Mouse (Mus musculus) intestine, postnatal 0 days (tissue): ENCODE results near the gene Tmem150c. TPM values are rescaled to one million over a fixed set of nuclear protein-coding genes. Genes with fewer than 3 reads are reported as not detected.
A peak's percentile ranks its signal among the peaks of the same experiment; 100 is the strongest.

Experiments
- ATAC-seq: fragments of 200-750 bp; cut with Nextera tagmentation; 2 replicates; pipeline ENCODE4 v1.8.0; 2017; ENCODE audit warnings: mild to moderate bottlenecking, moderate TSS enrichment, moderate library complexity
- H3K27ac ChIP-seq: fragments of 300-500 bp; sonication (generic); 2 replicates; pipeline ENCODE4 v1.5.1; 2014; ENCODE audit warnings: mild to moderate bottlenecking, low read depth, low read length, moderate library complexity
- H3K27me3 ChIP-seq: fragments of 300-500 bp; sonication (generic); replicated peaks from 2 replicates; pipeline ENCODE4 v1.6.1; 2014; ENCODE audit warnings: low read length, mixed read lengths; ENCODE audit not compliant: control insufficient read depth, insufficient read depth
- H3K36me3 ChIP-seq: fragments of 300-500 bp; sonication (generic); 2 replicates; pipeline ENCODE4 v1.6.1; 2014; ENCODE audit warnings: mild to moderate bottlenecking, moderate library complexity; ENCODE audit not compliant: control insufficient read depth, insufficient read depth
- H3K4me1 ChIP-seq: fragments of 300-500 bp; sonication (generic); replicated peaks from 2 replicates; pipeline ENCODE4 v1.6.1; 2014; ENCODE audit warnings: antibody characterized with exemption, low read length, mixed read lengths; ENCODE audit not compliant: control insufficient read depth, insufficient read depth
- H3K4me2 ChIP-seq: fragments of 300-500 bp; sonication (generic); replicated peaks from 2 replicates; pipeline ENCODE4 v1.6.1; 2014; ENCODE audit warnings: low read depth, mild to moderate bottlenecking, moderate library complexity
- H3K4me3 ChIP-seq: fragments of 300-500 bp; sonication (generic); 2 replicates; pipeline ENCODE4 v1.5.1; 2014; ENCODE audit warnings: low read depth, low read length
- H3K9ac ChIP-seq: fragments of 300-500 bp; sonication (generic); 2 replicates; pipeline ENCODE4 v1.6.1; 2014; ENCODE audit warnings: mild to moderate bottlenecking, low read depth, low read length
- H3K9me3 ChIP-seq: fragments of 300-500 bp; sonication (generic); 2 replicates; pipeline ENCODE4 v1.6.1; 2016; ENCODE audit warnings: mixed run types; ENCODE audit not compliant: control insufficient read depth
- CTCF ChIP-seq: sonication (generic); IDR thresholded peaks from 2 replicates; pipeline ENCODE4 v1.5.1; 2016; ENCODE audit warnings: low read depth, mild to moderate bottlenecking, control low read depth, antibody characterized with exemption, moderate library complexity
- WGBS: fragments of 180-500 bp; shearing (Covaris S2); extraction: QIAGEN DNeasy Blood & Tissue Kit; methylation state at CpG from one replicate; pipeline ENCODE4 v1.1.7; 2014; 5-methylcytosine and 5-hydroxymethylcytosine counted together
- polyA plus RNA-seq: library from polyadenylated mRNA; unstranded; fragments of >200 nt; fragmentation: Nextera tagmentation; extraction: Ambion mirVana; gene quantifications from 2 replicates; pipeline ENCODE4 v1.2.1, GENCODE M21; 2015

Tmem150c gene
- polyA plus RNA-seq, 1 experiment from 2014 or later, result 1.1 TPM

GRCm38 (mm10) chr5:100058729-100059128, 100.9 kb downstream of the Tmem150c start:
- no peak overlapping the region for H3K9ac ChIP-seq
- 70% methylated on average over 6 of the region's 6 CpGs for WGBS
- peaks cover 11% of the 10 kb centered on the region; the same call in 1 of the 2 replicates for H3K4me1 ChIP-seq
- no peak overlapping the region for H3K4me2 ChIP-seq
- ATAC-seq, result no peak
- no peaks in the 10 kb centered on the region for H3K9me3 ChIP-seq
- H3K27me3 ChIP-seq, result no peaks in the 10 kb centered on the region
- H3K4me3 ChIP-seq, result no peak overlapping the region
- no peak overlapping the region for H3K27ac ChIP-seq
- H3K36me3 ChIP-seq, result peaks cover 43% of the 10 kb centered on the region
- no peak for TF ChIP-seq CTCF

DNA sequence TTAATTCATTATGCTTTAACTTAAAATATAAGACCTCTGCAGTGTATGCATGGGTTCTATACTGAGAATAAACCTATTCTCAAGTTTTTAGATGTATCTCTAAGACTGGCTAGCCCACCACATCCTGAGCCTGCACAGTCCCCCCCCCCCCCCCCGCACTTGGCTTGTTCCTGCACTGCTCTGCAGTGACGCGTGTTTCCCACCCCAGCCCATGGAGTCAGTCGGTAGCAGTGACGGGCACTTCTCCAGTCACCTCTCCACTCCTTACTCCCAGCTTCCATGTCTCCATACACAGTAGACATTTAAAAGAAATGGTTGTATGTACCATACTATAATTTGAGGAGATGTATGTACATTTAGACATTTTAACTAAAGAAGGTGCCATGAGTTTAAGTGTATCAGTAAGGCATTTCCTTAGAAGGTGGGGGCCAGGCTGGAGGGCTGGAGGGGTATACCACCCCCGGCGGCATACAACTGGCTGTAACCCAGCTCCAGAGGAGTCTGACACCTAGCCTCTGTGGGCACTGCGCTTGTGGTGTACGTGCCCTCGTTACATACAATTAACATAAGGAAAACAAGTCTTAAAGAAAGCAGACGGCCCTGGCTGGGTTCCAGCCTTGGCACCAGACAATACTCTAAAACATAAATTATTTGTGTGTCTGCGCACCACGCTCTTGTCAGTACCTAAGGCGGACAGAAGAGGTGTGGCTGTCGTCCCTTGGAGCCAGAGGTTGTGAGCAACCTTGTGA, 102.0 kb downstream of the Tmem150c start:
- H3K4me1 ChIP-seq, result peaks cover 11% of the 10 kb centered on the region; the same call in 1 of the 2 replicates
- H3K36me3 ChIP-seq, result peaks cover 34% of the 10 kb centered on the region; the same call in 1 of the 2 replicates
- no peak overlapping the region for H3K9ac ChIP-seq
- no peak for ATAC-seq
- no peak for TF ChIP-seq CTCF
- no peaks in the 10 kb centered on the region for H3K27me3 ChIP-seq
- H3K9me3 ChIP-seq, result no peaks in the 10 kb centered on the region
- no peak overlapping the region for H3K4me2 ChIP-seq
- H3K4me3 ChIP-seq, result no peak overlapping the region
- no peak overlapping the region for H3K27ac ChIP-seq
- 85% methylated on average over 14 of the region's 15 CpGs for WGBS

DNA sequence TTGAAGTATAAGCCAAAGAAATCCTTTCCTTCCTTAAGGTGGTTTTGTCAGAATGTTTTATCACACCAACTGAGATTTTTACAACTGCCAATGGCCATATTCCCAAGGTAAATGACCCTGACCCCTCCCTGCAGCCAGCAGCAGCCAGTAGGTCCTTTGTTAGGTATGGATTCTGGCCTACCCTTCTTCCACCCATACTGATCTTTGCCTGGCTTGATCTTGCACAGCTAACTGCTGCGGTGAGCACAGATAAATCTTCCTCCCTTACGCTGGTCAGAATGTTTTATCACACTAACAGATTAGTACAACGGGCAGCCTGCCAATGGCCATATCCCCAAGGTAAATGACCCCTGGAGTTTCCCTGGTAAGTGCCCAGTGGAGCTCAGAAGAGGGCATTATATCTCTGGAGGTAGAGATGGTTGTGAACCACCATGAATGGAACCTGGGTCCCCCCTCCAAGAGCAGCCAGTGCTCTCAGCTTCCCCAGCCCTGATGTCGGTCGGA, 103.7 kb downstream of the Tmem150c start:
- Histone ChIP-seq H3K9me3 (no peaks in the 10 kb centered on the region), H3K27ac (no peak overlapping the region; the same call in 1 of the 2 replicates), H3K4me2 (no peak overlapping the region), H3K4me3 (no peak overlapping the region), H3K27me3 (no peaks in the 10 kb centered on the region), H3K4me1 (peaks cover 11% of the 10 kb centered on the region; the same call in 1 of the 2 replicates), H3K36me3 (peaks cover 18% of the 10 kb centered on the region; the same call in 1 of the 2 replicates), H3K9ac (no peak overlapping the region)
- ATAC-seq, result peak; percentile 67
- TF ChIP-seq CTCF, result no peak
- 51% methylated on average over 5 of the region's 5 CpGs for WGBS

GRCm38 (mm10) chr5:100054807-100055547, 104.6 kb downstream of the Tmem150c start:
- Histone ChIP-seq H3K4me3 (no peak overlapping the region), H3K36me3 (peaks cover 10% of the 10 kb centered on the region; the same call in 1 of the 2 replicates), H3K9me3 (no peaks in the 10 kb centered on the region), H3K27ac (peak overlapping the region; percentile 66), H3K4me1 (peaks cover 11% of the 10 kb centered on the region; the same call in 1 of the 2 replicates), H3K27me3 (no peaks in the 10 kb centered on the region), H3K4me2 (no peak overlapping the region), H3K9ac (0 out of 2 replicates have a peak overlapping the region, but pooled peaks have one; percentile 2)
- no peak for TF ChIP-seq CTCF
- WGBS, result 65% methylated on average over 11 of the region's 11 CpGs
- ATAC-seq, result no peak

DNA sequence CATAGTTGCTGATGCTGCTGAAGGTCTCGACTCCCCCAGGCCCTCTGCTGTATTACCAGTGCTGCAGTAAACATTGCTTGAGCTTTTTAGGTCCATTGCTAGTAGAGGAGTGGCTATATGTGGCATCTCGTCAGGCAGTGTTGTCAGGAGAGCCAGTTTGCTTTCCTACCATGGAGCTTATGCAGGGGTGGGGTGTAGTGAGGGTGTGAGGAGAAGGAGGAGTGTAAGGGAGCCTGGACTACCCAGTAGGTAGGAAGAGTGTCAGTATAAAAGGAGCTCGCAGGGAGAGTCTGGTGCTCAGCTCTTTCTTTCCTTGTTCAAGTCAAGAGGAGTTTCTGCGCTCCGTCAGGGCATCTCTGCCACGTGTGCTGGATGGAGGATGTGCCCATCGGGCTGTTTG, 106.9 kb downstream of the Tmem150c start:
- H3K27me3 ChIP-seq, result no peaks in the 10 kb centered on the region
- TF ChIP-seq CTCF, result no peak
- H3K27ac ChIP-seq, result no peak overlapping the region
- H3K9ac ChIP-seq, result no peak overlapping the region
- H3K4me1 ChIP-seq, result peaks cover 18% of the 10 kb centered on the region; the same call in 1 of the 2 replicates
- H3K36me3 ChIP-seq, result no peaks in the 10 kb centered on the region; the same call in 1 of the 2 replicates
- no peak for ATAC-seq
- WGBS, result 92% methylated on average over 7 of the region's 7 CpGs
- H3K9me3 ChIP-seq, result no peaks in the 10 kb centered on the region
- H3K4me2 ChIP-seq, result no peak overlapping the region
- no peak overlapping the region for H3K4me3 ChIP-seq

GRCm38 (mm10) chr5:100049904-100050303, 109.7 kb downstream of the Tmem150c start:
- no peak overlapping the region for H3K4me3 ChIP-seq
- no peak for ATAC-seq
- peaks cover 15% of the 10 kb centered on the region; the same call in 1 of the 2 replicates for H3K4me1 ChIP-seq
- H3K4me2 ChIP-seq, result no peak overlapping the region
- H3K9me3 ChIP-seq, result no peaks in the 10 kb centered on the region
- no peaks in the 10 kb centered on the region for H3K27me3 ChIP-seq
- H3K9ac ChIP-seq, result no peak overlapping the region
- no peak overlapping the region for H3K27ac ChIP-seq
- TF ChIP-seq CTCF, result peak; percentile 52
- WGBS, result 85% methylated on average over 3 of the region's 3 CpGs
- H3K36me3 ChIP-seq, result no peaks in the 10 kb centered on the region; the same call in 1 of the 2 replicates
